Mouse (Mus musculus) C2C12 (cell line): ENCODE data around the gene Etl4.

Experiments
- CTCF ChIP-seq: IDR thresholded peaks from one replicate; pipeline ENCODE4 v1.5.1; 2011; ENCODE audit not compliant: control insufficient read depth, insufficient read depth, insufficient read length
- USF1 ChIP-seq: IDR thresholded peaks from one replicate; pipeline ENCODE4 v1.6.1; 2011; ENCODE audit warnings: low read depth, mild to moderate bottlenecking, control low read depth, moderate library complexity

- TF ChIP-seq USF1 (no peak), CTCF (no peak)
Observed at GRCm38 (mm10) chr2:19871881-19872280, 37.7 kb upstream of the Etl4 start.
